Mouse (Mus musculus): ENCODE data around the gene Cenpp. TPM values are rescaled to one million over a fixed set of nuclear protein-coding genes. Genes with fewer than 3 reads are reported as not detected.

The Cenpp gene
- total and polyA plus RNA-seq, 3 experiments = 0.12 to 1.0 (median 0.79) TPM

DNA sequence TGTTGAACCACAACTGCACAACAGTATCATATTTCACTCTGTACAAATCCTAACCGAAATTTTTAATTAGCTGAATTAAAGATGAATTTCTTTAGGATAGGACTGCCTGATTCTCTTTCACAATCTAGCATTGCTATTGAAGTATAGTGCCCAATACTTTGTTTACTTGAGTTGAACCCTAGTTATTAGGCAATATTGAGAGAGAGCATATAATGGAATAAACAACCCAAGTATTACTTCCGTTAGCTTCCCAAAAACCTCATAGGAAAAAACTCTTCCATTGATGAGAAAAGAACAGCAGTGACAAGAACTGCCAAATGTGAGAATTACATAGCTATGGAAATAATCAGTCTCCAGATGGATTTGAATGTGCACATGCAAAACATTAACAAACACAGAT is 126.3 kb downstream of the Cenpp start:
- DNase-seq = no peak

DNA sequence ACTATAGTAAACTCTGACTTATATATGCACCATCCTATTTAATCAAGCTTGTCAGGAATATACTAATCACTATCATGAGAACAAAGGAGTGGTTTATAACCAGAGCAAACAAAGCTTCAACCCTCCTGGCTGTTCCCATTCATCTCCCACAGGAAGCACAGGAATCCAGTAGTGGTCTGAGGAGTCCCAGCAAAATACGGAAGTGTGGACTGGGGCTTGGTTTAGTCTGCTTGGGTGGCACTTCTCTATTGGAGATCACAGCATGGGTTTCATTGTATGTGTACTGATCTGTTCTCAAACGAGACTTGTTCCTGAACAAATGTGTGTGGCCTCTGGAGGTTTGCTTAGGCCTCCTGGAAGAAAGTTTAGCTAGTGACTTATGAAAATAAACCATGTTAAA is 133.8 kb downstream of the Cenpp start:
- no peak for DNase-seq

DNA sequence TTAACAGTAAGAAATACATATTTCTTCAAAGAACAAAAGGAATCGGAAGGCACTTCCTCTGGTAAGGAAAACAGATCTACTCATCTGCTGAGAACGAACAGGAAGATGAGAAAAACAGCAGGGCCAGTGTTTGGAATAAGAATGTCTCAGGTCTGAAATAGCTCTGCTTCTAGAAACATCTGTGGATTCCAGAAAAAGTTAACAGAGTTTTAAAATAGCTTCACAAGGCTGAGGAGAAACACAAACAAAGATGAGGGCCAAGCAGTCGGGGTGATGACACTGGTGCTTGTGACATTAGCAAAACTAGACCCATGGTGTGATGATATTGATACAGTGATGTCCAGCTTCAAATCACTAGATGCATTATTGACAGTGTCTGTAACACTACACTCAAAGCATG is 145.4 kb downstream of the Cenpp start:
- DNase-seq = no peak

DNA sequence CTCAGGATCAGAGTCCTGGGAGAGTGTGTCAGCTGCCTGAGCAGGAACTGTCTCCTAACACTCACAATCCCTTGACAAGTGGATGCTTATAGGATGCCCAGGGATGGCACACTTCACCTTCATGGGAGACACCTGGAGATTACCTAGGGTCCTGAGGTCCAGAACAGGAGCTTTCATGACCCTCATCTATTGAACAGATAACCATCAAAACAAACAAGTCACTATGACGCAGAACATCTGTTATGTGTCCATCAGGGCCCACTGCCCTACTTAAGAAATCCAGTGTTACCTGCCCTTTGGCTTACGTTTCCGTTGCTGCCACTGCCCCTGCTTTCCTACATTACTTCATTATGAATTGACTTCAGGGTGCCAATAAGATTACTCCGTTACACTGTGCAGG is 146.8 kb downstream of the Cenpp start:
- DNase-seq = no peak

DNA sequence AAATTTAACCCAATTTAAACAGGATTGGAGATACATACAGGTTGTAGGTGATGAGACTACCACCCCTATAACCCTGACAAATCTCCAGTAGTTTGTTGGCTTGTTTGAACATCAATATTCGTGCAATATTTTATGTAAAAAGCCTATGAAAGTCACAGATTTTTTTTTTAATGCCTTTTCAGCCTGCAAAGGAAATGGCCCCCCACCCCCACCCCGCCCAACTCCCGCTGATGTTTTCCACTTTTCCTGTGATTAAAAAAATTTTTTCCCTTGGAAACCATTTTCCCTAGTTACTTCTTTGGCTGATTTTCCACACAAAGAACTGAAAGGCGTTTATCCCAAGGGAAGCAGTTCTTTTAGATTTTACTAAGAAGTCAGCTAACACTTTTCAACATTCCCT is 148.1 kb downstream of the Cenpp start, which contains the start of gene Ecm2:
Gene Ecm2, plus strand, starts transcription at position 301 of the 400 bp plus-strand sequence.
- no peak for DNase-seq

DNA sequence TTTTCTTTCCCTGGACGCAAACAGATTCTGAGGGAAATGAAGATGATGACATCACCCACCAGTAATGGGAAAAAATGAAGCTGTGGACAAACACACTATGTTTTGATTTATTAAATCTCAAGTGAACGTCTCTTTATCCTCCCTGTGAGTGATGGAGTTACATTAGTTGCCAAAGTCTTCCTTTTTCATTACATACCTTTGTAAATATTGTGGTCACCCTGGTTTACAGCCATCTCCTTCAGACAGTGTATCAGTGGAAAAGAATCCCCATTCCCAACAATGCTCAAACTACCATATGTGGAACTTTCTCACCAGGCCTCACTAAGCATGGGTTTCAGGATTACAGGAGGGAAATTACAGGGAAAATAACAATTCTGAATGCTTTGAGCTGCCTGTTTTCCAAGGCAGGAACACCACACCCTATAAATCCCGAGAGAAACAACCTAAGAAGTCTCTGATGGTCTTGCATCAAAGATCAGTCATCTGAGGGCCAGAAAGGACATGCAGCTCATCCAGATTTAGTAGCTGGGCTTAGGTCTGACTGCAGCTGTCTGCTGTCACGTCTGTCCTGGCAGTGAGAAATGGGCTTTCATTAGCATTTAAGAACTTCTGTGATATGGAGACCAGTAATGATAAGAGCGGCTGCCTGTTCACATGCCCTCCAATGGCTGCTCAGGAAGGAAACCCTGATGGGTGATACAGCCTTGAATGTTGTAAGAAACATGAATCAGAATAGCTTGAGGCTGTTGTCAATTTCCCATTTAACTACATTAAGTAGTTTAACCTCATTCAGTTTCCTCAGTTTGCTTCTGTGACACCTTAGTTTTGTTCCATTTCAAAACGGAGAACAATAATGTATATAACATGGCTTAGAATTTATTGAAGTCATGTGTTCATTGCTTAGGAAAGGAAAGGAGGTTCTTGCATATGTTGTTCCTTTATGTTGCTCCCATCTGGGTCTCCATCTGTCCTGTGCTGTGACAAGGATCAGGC is 159.9 kb downstream of the Cenpp start, which contains the start of gene Tes3-ps:
Gene Tes3-ps, plus strand, starts transcription at position 943 of the 993 bp plus-strand sequence.
- no peak for DNase-seq

DNA sequence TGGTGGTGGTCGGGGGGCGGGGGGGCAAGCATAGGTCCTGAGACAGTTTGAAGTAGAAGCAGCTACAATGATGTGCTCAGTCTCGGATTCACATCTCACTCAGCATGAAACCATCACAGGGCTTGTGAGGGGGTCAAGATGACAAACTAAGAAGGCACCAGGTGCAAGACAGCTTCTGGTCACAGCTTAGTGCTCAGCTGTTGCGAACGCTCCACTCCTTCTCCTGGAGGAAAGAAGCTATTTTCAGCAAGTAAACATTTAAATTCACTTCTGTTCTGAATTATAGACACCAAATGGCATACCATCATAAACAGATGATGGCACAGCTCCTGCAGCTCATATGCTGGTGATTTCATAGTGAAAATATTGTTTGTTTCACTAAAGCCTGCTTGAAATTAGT is 167.2 kb downstream of the Cenpp start:
- no peak for DNase-seq

DNA sequence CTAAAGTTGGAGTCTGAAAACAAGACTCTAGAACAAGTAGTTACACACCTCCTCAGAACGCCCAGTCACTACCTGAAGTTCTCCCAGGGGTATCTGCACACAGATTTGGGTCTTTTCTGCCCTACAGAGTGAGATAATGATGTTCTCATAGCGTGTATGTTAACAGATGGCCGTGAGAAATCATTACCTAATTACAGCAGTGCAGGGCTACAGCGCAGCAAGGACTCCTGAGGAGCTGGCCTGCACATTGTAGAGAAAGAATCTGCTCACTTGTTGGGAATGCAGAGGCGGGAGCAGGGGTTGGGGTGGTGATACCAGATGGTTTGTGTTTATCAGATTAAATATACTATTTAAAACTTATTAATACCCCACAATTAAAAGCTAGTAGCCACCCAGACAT is 172.0 kb downstream of the Cenpp start:
- no peak for DNase-seq

DNA sequence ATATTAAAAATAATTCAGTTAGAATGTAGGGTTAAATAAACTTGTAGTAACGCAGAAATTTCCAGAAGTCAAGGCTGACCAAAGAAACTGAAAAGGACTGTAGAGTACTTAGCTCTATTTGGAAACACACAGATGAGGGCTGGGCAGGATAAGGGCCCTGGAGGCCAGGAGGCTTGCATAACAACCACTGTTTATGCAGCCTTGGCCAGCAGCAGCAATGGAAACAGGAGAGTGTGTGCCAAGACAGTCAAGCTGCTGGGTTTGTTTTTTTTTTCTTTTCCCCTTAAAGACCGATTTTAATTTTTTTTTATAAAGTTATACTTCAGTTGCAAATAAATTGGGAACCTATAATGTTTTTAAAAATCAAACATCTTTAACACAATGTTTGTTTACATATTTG is 172.5 kb downstream of the Cenpp start:
- peak; percentile 89 for DNase-seq

DNA sequence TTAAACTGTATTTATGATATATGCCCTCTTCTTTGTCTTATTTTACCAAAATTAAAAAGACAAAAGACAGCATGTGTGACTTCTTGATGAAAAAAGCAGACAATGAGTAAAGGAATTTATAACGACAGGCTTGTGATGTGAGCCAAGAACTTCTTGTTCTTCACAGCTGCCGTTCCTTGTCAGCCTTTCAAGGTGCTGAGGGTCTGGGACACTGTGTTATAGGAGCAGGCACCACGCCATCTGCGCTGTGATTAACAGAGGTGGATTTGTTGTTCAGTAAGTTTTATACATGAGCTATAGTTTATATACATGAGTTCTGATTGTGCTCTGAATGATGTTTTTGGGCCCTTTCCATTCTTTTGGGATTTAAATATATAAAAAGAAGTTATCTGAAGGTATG is 173.2 kb downstream of the Cenpp start:
- DNase-seq = no peak

DNA sequence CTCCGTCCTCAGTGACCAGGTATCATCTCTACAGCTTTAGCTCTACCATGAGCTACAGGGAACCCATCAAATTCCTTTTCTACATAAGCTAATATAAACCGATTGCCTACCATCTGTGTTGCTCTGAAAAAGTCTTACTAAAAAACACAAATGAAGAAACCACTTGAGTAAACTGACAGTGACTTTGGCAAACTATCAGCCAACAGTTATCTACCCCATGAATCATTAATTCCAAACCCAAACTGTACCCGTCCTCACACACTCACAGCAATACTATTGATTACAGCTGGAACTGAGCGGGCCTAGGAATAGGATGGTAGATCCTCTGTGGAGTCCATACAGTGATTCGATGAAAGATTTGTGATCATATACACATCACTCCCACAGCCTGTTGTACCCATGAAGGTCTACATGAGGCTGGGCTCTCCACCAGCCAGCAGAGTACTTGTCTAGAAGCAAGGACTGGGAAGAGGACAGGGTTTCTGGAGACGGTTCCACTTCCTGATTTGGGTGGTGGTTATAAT is 173.7 kb downstream of the Cenpp start:
- no peak for DNase-seq

DNA sequence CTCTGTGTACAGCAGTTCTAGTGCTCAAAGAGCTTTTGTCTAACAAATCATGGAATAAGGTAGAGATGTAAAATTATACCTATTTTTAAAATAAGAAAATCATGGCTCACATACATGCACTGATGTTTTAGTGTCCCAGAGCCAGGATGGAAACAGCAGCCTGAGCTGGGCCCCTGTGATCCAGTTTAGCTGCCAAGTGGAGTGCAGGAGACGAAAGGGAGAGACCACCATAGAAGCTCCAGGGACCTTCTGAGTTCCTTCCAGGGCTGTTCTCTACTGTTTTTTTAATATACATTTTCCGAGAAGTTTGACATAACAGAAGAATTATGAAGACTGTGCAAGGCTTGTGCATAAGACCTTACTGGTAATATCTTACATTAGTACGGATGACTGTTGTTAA is 174.7 kb downstream of the Cenpp start:
- DNase-seq = no peak

DNA sequence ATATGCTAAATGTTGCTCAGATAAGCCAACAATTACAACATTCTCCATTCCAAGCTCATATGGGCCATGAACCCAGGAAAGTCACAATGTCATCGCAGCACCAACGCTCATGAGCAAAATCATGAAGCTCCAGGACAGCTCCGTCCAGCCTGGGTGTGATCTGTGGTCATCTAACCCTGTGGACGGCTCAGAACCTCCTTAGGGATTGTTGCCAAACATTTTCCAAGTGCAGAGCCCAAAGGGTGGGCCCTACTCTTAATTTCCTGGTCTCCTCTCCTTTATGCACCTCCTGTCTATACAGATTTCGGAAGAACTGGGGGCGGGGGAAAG is 179.9 kb downstream of the Cenpp start:
- no peak for DNase-seq

DNA sequence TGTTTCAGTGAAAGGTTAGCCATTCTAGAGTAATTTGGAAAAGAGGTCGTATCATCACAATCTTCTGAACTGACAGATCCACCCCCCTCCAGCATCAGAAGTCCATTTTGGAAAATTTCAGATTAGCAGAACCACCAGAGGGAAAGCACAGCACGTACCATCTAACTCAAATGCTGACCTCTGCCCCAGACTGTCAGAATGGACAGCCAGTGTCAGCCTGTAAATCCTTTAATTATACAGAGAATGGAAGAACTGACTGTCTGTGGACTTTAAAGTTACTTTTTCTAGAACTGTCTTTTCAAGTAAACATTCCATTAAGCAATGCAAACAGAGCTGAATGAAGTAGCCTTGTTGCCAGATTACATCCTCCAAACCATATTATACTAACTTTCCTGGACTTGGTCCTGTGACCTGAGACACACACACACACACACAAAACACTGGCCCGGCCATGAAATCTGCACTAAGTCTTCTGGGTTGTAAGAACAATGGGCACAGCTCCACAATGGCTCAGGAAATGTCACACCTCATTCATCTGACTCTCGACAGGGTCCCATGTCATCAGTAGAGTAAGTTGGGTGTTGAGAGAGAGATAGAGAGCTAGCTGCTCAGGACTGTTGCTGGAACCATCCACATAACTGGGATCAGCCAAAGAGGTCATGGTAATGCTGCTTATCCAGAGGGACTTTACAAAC is 180.5 kb downstream of the Cenpp start:
- no peak for DNase-seq

DNA sequence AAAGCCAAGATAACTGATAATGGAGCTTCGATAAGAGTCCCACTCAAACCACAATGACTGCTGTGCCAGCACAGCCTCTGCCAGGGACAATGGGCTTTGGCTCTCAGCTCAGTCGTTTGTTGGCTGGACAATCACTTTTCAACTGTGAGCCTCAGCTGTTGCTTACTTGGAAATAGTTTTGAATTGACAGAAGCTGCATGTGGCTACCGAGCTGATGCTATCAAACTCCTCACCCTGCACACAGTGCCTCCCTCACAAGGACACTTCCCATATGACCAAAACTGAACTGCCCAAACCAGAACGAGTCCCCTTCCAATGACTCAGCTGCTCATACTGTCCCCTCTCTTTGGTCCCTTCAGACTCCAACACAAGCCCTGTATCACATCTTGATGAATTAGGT is 181.8 kb downstream of the Cenpp start:
- peak; percentile 43 for DNase-seq

DNA sequence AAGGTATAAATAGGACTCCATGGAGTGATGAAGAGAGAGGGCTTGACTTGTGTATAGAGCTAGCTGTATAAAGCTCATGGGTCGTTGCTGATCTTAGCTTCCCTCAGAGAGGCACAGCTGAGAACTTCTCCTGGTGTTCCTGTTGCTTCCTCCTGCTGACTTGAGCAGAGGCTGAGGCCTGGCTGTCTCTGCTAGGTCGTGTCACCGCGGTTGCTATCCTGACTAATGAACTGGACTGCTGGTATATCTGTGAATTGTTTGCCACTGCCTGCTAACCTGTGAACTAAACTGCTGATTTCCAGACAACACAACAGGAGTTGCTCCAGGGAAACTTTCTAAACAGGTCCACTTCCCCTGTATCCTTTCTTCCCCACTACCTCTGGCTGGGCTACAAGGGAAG is 182.3 kb downstream of the Cenpp start:
- DNase-seq = no peak

DNA sequence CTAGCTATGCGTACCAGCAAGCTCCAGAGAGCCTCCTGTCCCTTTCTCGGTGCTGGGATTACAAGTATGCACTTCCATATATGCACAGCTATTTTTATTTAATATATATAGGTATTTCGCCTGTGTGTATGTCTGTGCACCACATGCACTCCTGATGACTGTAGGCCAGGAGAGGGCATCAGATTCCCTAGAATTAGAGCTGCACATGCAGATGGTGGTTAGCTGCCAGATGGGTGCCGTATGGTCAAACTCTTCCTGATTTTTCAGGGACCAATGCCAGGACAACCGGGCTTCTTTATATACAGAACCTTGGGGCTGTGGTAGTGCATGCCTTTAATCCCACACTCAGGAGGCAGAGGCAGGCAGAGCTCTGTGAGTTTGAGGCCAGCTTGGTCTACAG is 183.6 kb downstream of the Cenpp start:
- no peak for DNase-seq

DNA sequence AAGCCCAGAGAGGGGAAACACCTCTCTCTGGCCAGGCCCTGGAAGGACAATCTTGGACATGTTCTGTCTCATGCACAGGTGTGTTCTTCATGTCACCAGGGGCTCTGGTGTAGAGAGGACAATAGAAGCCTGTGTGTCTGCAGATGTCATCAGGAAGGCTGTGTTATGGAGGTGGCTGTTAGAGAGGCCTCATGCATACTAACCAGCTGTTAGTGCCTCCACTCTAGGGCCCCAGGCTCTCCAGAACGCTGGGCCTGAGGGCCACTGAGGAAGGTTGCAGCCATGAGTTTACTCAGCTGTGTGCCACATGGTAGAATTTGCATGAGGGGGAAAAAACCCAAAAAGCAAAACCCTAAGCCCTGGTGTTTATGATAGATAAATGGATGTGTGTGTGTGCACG is 185.0 kb downstream of the Cenpp start:
- no peak for DNase-seq

DNA sequence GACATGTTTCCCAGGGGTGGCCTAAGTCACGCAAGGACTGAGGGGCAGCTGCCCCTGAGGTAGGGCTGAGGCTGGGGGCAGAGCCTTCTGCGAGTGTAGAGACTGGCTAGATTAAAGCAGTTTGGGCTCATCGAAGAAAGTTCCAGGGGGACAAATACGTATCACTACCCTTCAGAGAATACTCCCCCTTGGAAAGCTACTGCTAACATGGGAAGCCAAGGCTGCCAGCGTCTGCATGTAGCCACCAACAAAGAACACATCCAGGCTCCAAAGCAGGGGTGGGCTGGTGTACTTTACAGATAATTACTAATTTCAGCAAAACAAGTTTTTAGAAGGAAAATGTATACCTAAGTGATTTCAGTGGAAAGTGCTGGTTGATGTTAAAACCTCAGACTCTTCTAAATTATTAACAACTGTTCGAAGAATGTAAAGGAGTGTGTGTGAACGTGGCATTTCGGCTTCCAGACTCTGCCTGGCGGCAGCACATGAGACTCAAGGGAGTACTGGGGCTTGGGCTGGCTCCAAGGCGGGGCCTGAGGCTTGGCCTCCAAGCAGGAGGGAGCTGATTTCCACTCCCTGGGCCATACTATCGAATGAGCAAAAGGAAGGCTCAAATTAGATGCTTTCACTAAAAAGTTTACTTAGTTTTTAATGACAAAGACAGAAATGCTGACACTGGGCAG is 186.1 kb downstream of the Cenpp start:
- peak; percentile 45 for DNase-seq

DNA sequence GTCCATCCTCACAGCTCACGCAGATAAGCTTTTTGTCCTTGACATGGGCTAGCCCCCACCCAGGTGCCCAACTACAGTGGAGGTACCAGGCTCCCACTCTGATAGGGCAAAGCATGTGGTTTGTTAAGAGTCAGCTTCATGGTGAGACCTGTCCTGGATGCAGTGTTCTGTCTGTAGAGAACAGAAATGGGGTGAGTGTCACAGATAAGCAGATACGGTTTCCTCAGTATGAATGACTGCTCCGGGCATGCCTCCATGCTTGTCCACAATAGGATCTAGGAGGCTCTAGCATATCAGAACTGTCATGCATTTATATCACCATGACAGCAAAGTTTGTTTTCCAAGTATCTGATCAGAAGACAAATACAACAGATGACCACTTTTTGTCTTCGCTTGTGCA is 186.7 kb downstream of the Cenpp start:
- DNase-seq = no peak

DNA sequence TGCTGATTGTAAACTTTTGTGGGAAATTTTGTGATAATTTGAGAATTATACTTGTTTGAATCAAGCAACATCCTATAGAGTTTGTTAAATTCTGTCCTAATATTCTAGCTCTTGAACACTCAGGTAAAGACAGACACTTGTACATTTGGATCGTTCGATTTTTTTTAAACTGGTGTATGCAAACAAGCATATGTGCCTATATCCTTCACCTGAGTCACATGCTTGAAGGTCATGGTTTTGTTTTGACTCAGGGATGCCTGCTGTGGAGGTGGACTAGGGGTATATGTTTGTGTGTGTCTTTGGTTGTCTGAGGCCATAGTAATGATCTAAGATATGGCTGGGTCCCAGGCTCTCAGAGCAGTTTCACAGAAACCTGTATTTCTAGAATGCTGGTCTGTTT is 189.7 kb downstream of the Cenpp start:
- DNase-seq = no peak

DNA sequence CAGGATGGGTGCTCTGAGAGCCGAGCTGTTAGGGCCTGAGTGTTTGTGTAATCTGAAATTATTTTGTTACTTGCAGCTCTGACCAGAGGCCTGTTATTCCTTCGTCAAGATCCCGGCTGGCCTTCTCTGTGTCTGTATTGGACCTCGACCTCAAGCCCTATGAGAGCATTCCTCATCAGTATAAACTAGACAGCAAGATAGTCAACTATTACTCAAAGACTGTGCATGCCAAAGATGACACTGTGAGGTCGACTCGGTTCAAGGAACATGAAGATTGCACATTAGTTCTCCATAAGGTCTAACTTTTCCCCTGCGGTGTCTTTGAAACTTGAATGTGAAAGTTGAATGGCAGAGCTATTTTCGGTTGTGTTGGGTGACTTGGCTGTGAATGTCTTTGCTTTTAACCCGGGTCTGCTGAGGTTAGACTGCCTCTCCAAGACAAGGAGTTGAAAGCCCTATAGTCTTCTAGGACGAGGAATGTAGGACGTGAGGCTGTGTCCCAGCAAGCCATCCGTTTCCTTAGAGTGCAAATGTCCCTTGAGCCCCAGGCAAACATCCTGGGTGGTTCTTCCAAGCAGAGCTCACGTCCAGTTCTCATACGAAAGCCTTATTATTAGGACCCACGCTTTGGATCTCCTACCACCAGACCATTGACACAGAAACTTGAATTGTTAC is 191.0 kb downstream of the Cenpp start:
- DNase-seq = peak; percentile 81
